Mouse (Mus musculus): Measurements from ENCODE around the gene Gnb2. TPM values are rescaled to one million over a fixed set of nuclear protein-coding genes. Genes with fewer than 3 reads are reported as not detected.
A peak's percentile ranks its signal among the peaks of the same experiment; 100 is the strongest.

The Gnb2 gene
- polyA plus RNA-seq, 1 experiment from 2014 or later: 460 TPM

DNA sequence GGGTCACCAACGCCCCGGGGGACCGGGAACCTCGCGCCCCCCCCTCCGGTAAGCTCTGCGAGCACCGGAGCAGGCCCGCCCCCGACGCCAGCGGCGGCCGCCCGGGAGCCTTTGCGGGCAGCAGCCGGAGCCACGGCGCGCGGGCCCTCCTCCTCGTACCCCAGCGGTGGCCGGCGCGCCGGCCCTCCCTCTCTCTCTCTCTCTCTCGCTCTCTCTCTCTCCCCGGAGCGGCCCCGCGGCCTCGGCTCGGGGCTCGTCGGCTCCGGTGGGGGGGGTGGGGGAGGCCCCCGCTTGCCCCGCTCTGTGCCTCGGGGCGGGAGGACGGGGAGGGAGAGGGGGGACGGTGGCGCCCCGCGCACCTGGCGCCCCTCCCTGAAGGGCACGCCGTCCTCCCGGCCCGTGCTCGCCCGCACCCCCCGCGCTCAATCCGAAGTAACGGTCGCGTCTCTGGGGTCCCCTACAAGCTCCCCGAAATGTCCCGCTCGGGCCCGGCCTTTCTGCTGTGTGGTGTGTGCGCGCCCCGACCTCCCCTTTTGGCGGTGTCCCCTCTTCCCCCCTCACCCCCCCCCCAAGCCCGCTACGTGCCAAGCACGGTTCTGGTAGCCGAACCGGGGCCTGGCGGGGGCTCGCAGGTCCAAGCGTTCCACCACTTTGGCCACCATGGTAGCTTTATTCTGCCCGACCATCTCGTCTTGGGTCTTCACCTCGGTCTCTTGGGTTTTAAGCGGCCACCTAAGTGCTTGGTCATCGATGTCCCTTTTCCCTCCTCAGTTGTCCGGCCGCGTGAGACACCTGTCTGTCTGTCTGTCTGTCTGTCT, 22.5 kb downstream of the Gnb2 start:
- H3K9me3 ChIP-seq: no peaks in the 10 kb centered on the region
- no peak for DNase-seq (ENCODE audit: low spot score)
- H3K4me1 ChIP-seq (replicated peaks): peaks cover 49% of the 10 kb centered on the region
- no peaks in the 10 kb centered on the region for H3K27me3 ChIP-seq (ENCODE audit: insufficient read depth, poor library complexity, severe bottlenecking)
- H3K27ac ChIP-seq: peak overlapping the region; percentile 99
- peaks cover 22% of the 10 kb centered on the region for H3K36me3 ChIP-seq
- under 1% methylated on average over 59 of the region's 83 CpGs for WGBS
- peak overlapping the region; percentile 100 for H3K4me3 ChIP-seq

DNA sequence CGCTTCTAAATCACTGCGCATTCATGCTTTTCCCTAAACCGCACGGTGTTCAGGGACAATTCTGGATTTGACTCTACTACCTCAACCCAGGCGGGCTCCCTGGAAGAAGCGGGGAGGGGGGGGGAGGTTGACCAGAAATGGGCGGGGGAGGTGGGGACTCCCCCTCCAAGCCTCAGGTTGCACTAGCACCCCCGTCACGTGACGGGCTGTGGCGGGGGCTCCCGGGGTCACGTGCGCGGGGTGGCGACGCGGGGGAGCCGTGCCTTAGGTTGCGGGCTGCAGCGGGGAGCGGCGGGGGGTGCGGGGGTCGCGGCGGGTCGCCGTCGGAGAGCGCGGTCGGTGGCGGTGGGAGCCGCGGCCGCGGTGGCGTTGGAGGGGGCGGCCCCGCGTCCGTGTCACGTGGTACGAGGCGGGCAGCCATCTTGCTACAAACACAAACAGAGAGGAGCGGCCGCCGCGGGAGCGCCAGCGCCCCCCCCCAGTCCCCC, 23.3 kb downstream of the Gnb2 start:
- Histone ChIP-seq H3K27ac (peak overlapping the region; percentile 99), H3K4me3 (peak overlapping the region; percentile 100), H3K27me3 (ENCODE audit: insufficient read depth, poor library complexity, severe bottlenecking) (no peaks in the 10 kb centered on the region), H3K9me3 (no peaks in the 10 kb centered on the region), H3K4me1 (replicated peaks) (peaks cover 43% of the 10 kb centered on the region), H3K36me3 (peaks cover 19% of the 10 kb centered on the region)
- DNase-seq (ENCODE audit: low spot score): peak; percentile 88
- 2% methylated on average over 44 of the region's 52 CpGs for WGBS

DNA sequence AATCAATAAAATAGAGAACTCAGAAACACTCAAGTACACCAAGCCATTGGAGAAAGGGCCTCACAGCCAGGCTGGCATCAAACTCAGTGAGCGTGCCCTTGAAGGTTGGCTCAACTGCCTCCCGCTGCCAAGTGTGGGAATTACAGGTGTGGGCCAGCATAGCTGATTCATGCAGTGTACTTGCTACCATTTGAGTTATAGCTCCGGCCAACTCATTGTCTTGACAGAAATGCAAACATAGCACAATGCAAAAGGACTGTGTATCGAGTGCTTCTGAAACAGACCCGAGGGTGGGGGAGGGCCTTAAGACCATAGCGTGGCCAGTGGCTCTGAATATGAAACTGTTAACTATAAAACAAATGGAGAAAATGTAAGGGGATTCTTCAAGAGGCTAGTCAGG, 29.3 kb downstream of the Gnb2 start:
- DNase-seq (ENCODE audit: low spot score): no peak
- WGBS: 88% methylated on average over 6 of the region's 6 CpGs
- no peaks in the 10 kb centered on the region for H3K9me3 ChIP-seq
- no peak overlapping the region for H3K4me3 ChIP-seq
- H3K36me3 ChIP-seq: peaks cover 12% of the 10 kb centered on the region
- H3K4me1 ChIP-seq (replicated peaks): peaks cover 24% of the 10 kb centered on the region
- no peak overlapping the region for H3K27ac ChIP-seq
- no peaks in the 10 kb centered on the region for H3K27me3 ChIP-seq (ENCODE audit: insufficient read depth, poor library complexity, severe bottlenecking)

DNA sequence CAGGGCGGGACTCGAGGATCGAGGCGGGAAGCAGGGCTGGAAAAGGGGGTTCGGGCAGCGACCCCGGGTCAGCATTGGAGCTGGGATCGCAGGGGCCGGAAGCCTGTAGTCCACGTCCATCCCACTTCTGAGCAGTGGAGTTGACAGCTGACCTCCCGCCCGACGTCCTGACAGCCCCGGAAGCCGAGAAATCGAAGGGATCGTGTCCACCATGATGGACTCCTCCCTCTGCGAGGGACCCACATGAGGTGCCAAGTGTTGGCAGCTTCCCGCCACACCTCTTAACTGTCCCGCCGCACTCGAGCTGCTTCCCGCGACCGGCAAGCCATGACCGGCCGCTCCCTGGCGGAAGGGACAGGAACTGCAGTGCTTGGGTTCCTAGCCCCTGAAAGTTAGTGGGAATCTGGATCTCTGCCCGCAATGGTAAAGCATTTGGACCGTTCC, 30.6 kb downstream of the Gnb2 start:
- Histone ChIP-seq H3K27ac (peak overlapping the region; percentile 97), H3K4me1 (replicated peaks) (peaks cover 24% of the 10 kb centered on the region), H3K36me3 (peaks cover 12% of the 10 kb centered on the region), H3K27me3 (ENCODE audit: insufficient read depth, poor library complexity, severe bottlenecking) (no peaks in the 10 kb centered on the region), H3K9me3 (no peaks in the 10 kb centered on the region), H3K4me3 (peak overlapping the region; percentile 69)
- peak; percentile 89 for DNase-seq (ENCODE audit: low spot score)
- 0% methylated on average over 30 of the region's 30 CpGs for WGBS

DNA sequence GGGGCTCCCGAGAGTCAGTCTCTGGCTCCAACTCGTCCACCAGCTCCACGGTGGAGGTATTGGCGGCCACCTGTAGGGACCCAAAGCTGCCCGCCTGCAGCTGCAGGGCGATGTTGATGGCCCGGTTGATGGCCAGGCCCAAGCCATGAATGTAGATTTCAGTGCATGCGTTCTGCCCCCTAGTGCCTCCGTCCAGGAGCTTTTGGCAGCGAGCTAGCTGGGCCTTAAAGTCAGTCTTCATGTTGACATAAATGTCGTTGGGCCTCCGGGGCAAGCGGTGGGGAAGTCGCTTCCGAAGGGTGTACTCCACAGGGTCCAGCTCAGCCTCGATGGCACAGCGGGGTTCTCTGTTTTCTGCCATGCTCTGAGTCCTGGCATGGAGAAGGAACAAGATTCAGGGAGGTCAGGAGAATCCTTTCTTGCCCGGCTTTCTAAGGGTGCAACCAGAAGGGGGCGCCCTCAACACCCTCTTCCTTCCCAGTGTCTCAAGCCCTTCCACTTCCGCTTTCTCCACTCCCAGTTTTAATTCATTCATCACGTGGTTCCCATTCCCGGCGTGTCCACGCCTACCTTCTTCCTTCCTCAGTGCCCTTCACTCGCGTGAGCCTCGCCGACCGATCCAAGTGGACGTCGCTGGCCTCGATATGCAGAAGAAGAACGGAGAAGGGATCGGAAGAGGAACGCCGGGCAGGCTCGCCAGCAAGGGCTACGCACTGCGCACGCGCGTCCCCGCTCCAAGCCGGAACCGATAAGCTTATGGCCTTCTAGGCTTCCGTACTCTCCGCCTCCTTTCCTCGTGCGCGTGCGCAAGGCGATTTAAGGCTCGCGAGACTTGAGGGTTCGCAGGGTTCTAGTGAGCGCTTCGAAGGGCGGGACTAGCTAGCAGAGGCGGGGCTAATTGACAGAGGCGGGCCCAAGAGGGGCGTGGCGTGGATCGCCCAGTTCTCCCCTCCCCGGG, 31.3 kb downstream of the Gnb2 start, which contains the start of gene Pop7:
Gene Pop7 (minus strand): TSS at position 810 of the 958 bp plus-strand sequence.
- Histone ChIP-seq H3K27ac (peak within 1 kb of the TSS; percentile 97), H3K9me3 (no peaks in the 10 kb centered on the region), H3K4me3 (peak within 1 kb of the TSS; percentile 69), H3K27me3 (ENCODE audit: insufficient read depth, poor library complexity, severe bottlenecking) (no peaks in the 10 kb centered on the region), H3K36me3 (peaks cover 12% of the 10 kb centered on the region), H3K4me1 (replicated peaks) (peaks cover 24% of the 10 kb centered on the region)
- peak; percentile 100 for DNase-seq (ENCODE audit: low spot score)
- 2% methylated on average over 64 of the region's 64 CpGs for WGBS

DNA sequence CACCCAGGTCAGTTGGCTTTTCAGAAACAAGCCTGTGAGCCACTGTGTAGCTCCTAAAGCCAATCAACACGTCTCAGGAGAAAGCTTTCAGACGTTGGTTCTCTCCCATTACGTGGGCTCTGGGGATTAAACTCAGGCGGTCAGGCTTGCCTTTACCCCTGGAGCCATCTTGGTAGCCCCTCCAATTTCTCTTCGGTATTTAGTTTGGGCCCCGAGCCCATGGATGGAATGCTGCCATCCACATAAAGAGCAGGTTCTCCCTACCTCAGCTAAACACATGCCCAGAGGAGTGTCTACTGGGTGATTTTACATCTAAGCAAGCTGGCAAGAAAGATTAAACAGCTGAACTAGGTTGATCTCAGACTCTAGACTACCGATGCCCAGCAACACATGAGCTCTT, 33.1 kb downstream of the Gnb2 start:
- H3K27me3 ChIP-seq (ENCODE audit: insufficient read depth, poor library complexity, severe bottlenecking): no peaks in the 10 kb centered on the region
- H3K27ac ChIP-seq: no peak overlapping the region
- H3K9me3 ChIP-seq: no peaks in the 10 kb centered on the region
- peaks cover 12% of the 10 kb centered on the region for H3K36me3 ChIP-seq
- no peak for DNase-seq (ENCODE audit: low spot score)
- no peak overlapping the region for H3K4me3 ChIP-seq
- WGBS: 92% methylated on average over 7 of the region's 7 CpGs
- H3K4me1 ChIP-seq (replicated peaks): peaks cover 24% of the 10 kb centered on the region

DNA sequence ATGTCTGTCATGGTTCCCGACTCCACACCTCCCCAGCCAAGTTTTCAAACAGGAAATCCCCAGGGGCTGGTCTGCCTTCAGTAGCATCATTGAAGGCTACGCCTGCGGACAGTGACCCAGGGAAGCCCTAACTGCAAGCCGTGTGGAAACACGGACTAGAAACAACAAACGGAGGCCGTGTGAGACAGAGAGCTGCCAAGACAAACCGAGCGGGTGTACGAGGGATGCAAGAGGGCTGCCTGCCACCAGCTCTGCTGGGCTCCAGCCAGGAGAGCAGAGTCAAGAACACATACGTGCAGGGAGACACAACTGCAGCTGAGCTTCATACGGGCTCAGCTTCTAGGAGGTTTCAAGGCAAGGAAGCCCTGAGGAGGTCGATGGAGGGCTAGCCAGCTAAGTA, 39.5 kb downstream of the Gnb2 start:
- 83% methylated on average over 13 of the region's 13 CpGs for WGBS
- DNase-seq (ENCODE audit: low spot score): no peak
- Histone ChIP-seq H3K27me3 (ENCODE audit: insufficient read depth, poor library complexity, severe bottlenecking) (no peaks in the 10 kb centered on the region), H3K27ac (no peak overlapping the region), H3K36me3 (no peaks in the 10 kb centered on the region), H3K9me3 (no peaks in the 10 kb centered on the region), H3K4me1 (replicated peaks) (no peaks in the 10 kb centered on the region), H3K4me3 (no peak overlapping the region)

DNA sequence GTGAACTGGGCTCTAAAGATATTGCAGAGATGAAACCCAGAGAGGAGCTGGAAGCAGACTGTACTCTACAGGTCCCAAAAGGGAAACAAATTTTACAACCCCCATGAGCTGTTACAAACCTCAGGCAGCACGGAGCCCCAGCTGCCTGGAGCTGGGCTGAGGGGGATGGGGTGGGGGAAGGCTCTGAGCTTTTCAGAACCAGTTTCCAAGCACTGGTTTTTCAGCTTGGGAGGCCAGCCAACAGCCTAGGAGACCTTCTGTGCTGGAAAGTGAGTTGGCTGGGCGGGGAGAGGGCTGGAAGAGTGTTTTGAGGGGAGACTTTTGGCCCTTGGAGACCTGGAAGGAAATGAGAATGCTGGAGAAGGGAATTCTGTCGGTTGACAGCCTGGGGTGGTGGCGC, 41.8 kb downstream of the Gnb2 start:
- DNase-seq (ENCODE audit: low spot score): no peak
- Histone ChIP-seq H3K9me3 (no peaks in the 10 kb centered on the region), H3K27ac (no peak overlapping the region), H3K27me3 (ENCODE audit: insufficient read depth, poor library complexity, severe bottlenecking) (no peaks in the 10 kb centered on the region), H3K4me1 (replicated peaks) (peaks cover under 1% of the 10 kb centered on the region; the same call in 1 of the 2 replicates), H3K4me3 (no peak overlapping the region), H3K36me3 (no peaks in the 10 kb centered on the region)
- WGBS: 59% methylated on average over 4 of the region's 4 CpGs

DNA sequence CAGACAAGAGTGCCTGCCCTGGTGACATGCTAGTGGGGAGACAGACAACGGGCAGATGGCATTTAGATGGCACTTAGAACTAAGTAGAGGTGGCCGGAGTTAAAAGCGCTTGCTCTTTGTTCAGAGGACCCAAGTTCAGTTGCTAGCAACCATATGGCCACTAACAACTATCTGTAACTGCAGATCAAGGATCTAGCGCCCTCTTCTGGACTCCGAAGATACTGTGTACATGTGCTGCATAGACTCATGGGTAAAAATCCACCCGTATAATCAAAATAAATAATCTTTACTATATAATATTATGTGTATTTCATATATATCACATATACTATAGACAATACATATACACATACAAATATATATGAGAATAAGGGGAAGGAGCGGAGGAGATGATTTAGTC, 45.7 kb downstream of the Gnb2 start:
- WGBS: 88% methylated on average over 7 of the region's 7 CpGs

DNA sequence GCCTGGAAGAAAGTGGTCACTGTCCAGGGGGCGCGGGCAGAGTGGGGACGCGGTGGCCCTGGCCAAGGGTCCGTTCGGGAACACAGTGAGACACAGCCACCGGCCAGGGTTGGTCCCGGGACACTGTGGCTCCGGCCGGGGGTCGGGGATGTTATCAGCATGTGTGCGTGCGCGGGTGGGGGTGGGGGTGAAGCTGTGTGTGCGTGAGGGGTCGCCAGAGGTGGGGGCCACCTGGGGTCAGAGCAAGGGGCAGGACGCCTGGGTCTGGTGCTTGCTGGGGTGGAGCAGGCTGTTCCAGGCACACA, 47.5 kb downstream of the Gnb2 start:
- Histone ChIP-seq H3K4me3 (peak overlapping the region; percentile 65), H3K36me3 (no peaks in the 10 kb centered on the region), H3K9me3 (no peaks in the 10 kb centered on the region), H3K27me3 (ENCODE audit: insufficient read depth, poor library complexity, severe bottlenecking) (peaks cover 13% of the 10 kb centered on the region; the same call in 1 of the 2 replicates), H3K4me1 (replicated peaks) (peaks cover 47% of the 10 kb centered on the region), H3K27ac (peak overlapping the region; percentile 89)
- 2% methylated on average over 17 of the region's 17 CpGs for WGBS
- no peak for DNase-seq (ENCODE audit: low spot score)

More for the DNA sequence above, 45.7 kb downstream of the Gnb2 start:
- Histone ChIP-seq H3K9me3 (no peaks in the 10 kb centered on the region), H3K27ac (no peak overlapping the region), H3K27me3 (ENCODE audit: insufficient read depth, poor library complexity, severe bottlenecking) (peaks cover 13% of the 10 kb centered on the region; the same call in 1 of the 2 replicates), H3K4me1 (replicated peaks) (peaks cover 33% of the 10 kb centered on the region), H3K4me3 (no peak overlapping the region), H3K36me3 (no peaks in the 10 kb centered on the region)
- no peak for DNase-seq (ENCODE audit: low spot score)

DNA sequence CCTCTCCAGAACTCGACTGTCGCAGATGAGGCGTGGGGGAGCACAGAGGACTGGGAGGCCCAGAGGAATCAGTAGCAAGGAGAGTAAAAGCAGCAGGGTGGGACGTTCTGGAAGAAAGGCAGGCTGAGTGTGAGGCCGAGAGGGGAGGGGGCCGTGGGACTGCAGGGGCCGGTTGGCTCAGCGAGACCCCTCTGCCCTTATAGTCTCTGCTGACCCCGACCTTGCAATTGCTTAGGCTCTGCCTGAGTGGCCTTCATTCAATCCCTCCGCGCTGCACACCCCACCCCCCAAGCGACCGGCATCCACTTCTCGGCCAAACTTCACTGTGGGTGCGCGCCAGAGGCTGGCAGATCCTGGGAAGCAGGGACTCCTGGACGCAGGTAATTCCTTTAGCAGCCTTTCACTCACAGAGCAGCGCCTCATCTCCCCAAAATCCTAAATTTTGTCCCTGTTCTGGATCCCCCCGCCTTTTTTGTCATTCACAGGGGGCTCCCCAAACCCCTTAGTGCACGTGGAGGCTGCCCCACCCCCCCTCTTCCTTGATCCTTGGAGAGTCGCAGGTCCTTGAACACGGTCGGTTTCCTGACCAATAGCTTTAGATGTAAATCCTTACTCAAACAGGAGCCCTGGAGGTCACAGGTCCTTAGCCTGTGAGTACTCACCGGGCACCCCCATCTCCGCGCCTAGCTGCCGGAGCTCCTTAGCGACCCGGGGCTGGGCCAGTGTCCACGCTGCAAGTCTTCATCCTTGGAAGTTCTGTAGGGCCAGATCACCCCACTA, 48.0 kb downstream of the Gnb2 start:
- no peaks in the 10 kb centered on the region for H3K36me3 ChIP-seq
- peak overlapping the region; percentile 89 for H3K27ac ChIP-seq
- peaks cover 47% of the 10 kb centered on the region for H3K4me1 ChIP-seq (replicated peaks)
- peaks cover 13% of the 10 kb centered on the region; the same call in 1 of the 2 replicates for H3K27me3 ChIP-seq (ENCODE audit: insufficient read depth, poor library complexity, severe bottlenecking)
- peak overlapping the region; percentile 65 for H3K4me3 ChIP-seq
- peak; percentile 54 for DNase-seq (ENCODE audit: low spot score)
- H3K9me3 ChIP-seq: no peaks in the 10 kb centered on the region
- 3% methylated on average over 30 of the region's 30 CpGs for WGBS

DNA sequence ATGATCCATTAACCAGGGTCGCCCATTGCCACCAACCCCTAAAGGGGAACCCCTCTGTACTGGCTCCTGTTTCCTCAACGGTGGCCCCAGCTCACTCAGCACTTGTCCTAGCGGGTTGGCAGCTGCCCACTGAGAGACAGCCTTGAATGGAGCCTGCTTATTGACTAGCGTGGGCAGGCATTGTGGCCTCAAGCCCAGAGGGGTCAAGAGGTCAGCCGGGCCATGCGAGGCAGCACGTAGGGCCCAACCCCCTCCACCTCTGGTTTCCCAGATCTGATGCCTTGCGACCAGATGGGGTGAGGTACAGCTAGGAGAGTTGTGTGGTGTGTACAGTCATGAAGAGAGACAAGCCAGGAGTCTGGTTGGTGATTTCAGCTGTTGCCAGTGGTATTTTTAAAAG, 51.4 kb downstream of the Gnb2 start:
- Histone ChIP-seq H3K27ac (peak overlapping the region; percentile 81), H3K36me3 (no peaks in the 10 kb centered on the region), H3K4me1 (replicated peaks) (peaks cover 47% of the 10 kb centered on the region), H3K4me3 (peak overlapping the region; percentile 18), H3K27me3 (ENCODE audit: insufficient read depth, poor library complexity, severe bottlenecking) (peaks cover 13% of the 10 kb centered on the region; the same call in 1 of the 2 replicates), H3K9me3 (no peaks in the 10 kb centered on the region)
- 5% methylated on average over 8 of the region's 8 CpGs for WGBS
- peak; percentile 76 for DNase-seq (ENCODE audit: low spot score)

Measured in hindbrain, embryonic 10.5 days (tissue).